Mouse (Mus musculus) frontal cortex, postnatal 10 days (tissue): ENCODE results near the gene Dapk1.

Source experiments
- DNase-seq, 2 experiments: peaks; one replicate each; pipeline ENCODE4 v3.0.0; 2022; ENCODE audit warnings: low spot score in 2 of 2, mixed read lengths in 1 of 2

Dapk1 gene

GRCm38 (mm10) chr13:60738429-60738828, 136.7 kb downstream of the Dapk1 start:
- peak; percentile 37 to 66 for DNase-seq

GRCm38 (mm10) chr13:60740248-60740647, 138.5 kb downstream of the Dapk1 start:
- DNase-seq, result no peak

- no peak for DNase-seq
Observed at GRCm38 (mm10) chr13:60742611-60743010, 140.9 kb downstream of the Dapk1 start.

GRCm38 (mm10) chr13:60743381-60744077, 141.8 kb downstream of the Dapk1 start:
- no peak for DNase-seq

- DNase-seq, result peak; percentile 52 to 84
Observed at GRCm38 (mm10) chr13:60744078-60744460, 142.3 kb downstream of the Dapk1 start.

- no peak for DNase-seq
Observed at GRCm38 (mm10) chr13:60744736-60745135, 143.0 kb downstream of the Dapk1 start.

GRCm38 (mm10) chr13:60745358-60745757, 143.6 kb downstream of the Dapk1 start:
- no peak for DNase-seq

GRCm38 (mm10) chr13:60746271-60746670, 144.5 kb downstream of the Dapk1 start:
- DNase-seq, result no peak

- DNase-seq, result no peak
Observed at GRCm38 (mm10) chr13:60747201-60747600, 145.5 kb downstream of the Dapk1 start.

- DNase-seq, result no peak
Observed at GRCm38 (mm10) chr13:60748556-60748955, 146.8 kb downstream of the Dapk1 start.

GRCm38 (mm10) chr13:60750930-60751329, 149.2 kb downstream of the Dapk1 start:
- no peak for DNase-seq

GRCm38 (mm10) chr13:60753216-60753615, 151.5 kb downstream of the Dapk1 start:
- DNase-seq, result no peak

GRCm38 (mm10) chr13:60755251-60755650, 153.5 kb downstream of the Dapk1 start:
- DNase-seq, result no peak

GRCm38 (mm10) chr13:60757292-60757691, 155.5 kb downstream of the Dapk1 start:
- DNase-seq, result no peak

GRCm38 (mm10) chr13:60759136-60759535, 157.4 kb downstream of the Dapk1 start:
- DNase-seq, result no peak

GRCm38 (mm10) chr13:60760392-60760791, 158.6 kb downstream of the Dapk1 start:
- no peak for DNase-seq

GRCm38 (mm10) chr13:60761161-60761560, 159.4 kb downstream of the Dapk1 start:
- DNase-seq, result no peak

- DNase-seq, result no peak
Observed at GRCm38 (mm10) chr13:60780534-60780933, 178.8 kb downstream of the Dapk1 start.

- DNase-seq, result no peak
Observed at GRCm38 (mm10) chr13:60783301-60783700, 181.6 kb downstream of the Dapk1 start.

- no peak for DNase-seq
Observed at GRCm38 (mm10) chr13:60786264-60786663, 184.5 kb downstream of the Dapk1 start, which contains the start of gene BC051665. Gene BC051665 (minus strand): TSS chr13:60786364.

- DNase-seq, result no peak
Observed at GRCm38 (mm10) chr13:60789466-60789865, 187.7 kb downstream of the Dapk1 start.

- DNase-seq, result no peak
Observed at GRCm38 (mm10) chr13:60802749-60803148, 201.0 kb downstream of the Dapk1 start, which contains the start of gene Ctsll3. Gene Ctsll3 (minus strand): TSS chr13:60802849.

- DNase-seq, result no peak
Observed at GRCm38 (mm10) chr13:60809690-60810089, 207.9 kb downstream of the Dapk1 start.

- no peak for DNase-seq
Observed at GRCm38 (mm10) chr13:60812768-60813167, 211.0 kb downstream of the Dapk1 start.
